Mouse (Mus musculus) heart, embryonic 16.5 days (tissue): ENCODE results near the gene Dhrs1. TPM values are rescaled to one million over a fixed set of nuclear protein-coding genes. Genes with fewer than 3 reads are reported as not detected.

Experiments used
- ATAC-seq: fragments of 200-750 bp; cut with Nextera tagmentation; replicated peaks from 2 replicates; pipeline ENCODE4 v1.8.0; 2017; ENCODE audit warnings: moderate number of reproducible peaks; ENCODE audit not compliant: insufficient read depth, low FRiP score; ENCODE audit errors: extremely low read depth
- H3K27ac ChIP-seq: fragments of 300-500 bp; sonication (generic); 2 replicates; pipeline ENCODE4 v1.5.1; 2014; ENCODE audit warnings: mild to moderate bottlenecking, low read length, control low read depth, moderate library complexity
- H3K27me3 ChIP-seq: fragments of 300-500 bp; sonication (generic); 2 replicates; pipeline ENCODE4 v1.6.1; 2014; ENCODE audit warnings: low read length, mixed read lengths; ENCODE audit not compliant: control insufficient read depth, insufficient read depth
- H3K36me3 ChIP-seq: fragments of 300-500 bp; sonication (generic); 2 replicates; pipeline ENCODE4 v1.6.1; 2014; ENCODE audit not compliant: control insufficient read depth, insufficient read depth
- H3K4me1 ChIP-seq: fragments of 300-500 bp; sonication (generic); 2 replicates; pipeline ENCODE4 v1.6.1; 2014; ENCODE audit warnings: low read length, mixed read lengths; ENCODE audit not compliant: control insufficient read depth, insufficient read depth
- H3K4me2 ChIP-seq: fragments of 300-500 bp; sonication (generic); 2 replicates; pipeline ENCODE4 v1.6.1; 2014; ENCODE audit warnings: low read depth, mild to moderate bottlenecking, control low read depth, low read length
- H3K4me3 ChIP-seq: fragments of 300-500 bp; sonication (generic); 2 replicates; pipeline ENCODE4 v1.5.1; 2014; ENCODE audit warnings: mild to moderate bottlenecking, control low read depth, low read length
- H3K9ac ChIP-seq: fragments of 300-500 bp; sonication (generic); 2 replicates; pipeline ENCODE4 v1.6.1; 2014; ENCODE audit warnings: low read length, control low read depth
- H3K9me3 ChIP-seq: fragments of 300-500 bp; sonication (generic); replicated peaks from 2 replicates; pipeline ENCODE4 v1.6.1; 2016; ENCODE audit warnings: low read length; ENCODE audit not compliant: control insufficient read depth
- WGBS: fragments of 180-500 bp; shearing (Covaris S2); extraction: QIAGEN DNeasy Blood & Tissue Kit; methylation state at CpG from one replicate; pipeline ENCODE4 v1.1.7; 2014; 5-methylcytosine and 5-hydroxymethylcytosine counted together
- polyA plus RNA-seq: library from polyadenylated mRNA; unstranded; fragments of >200 nt; fragmentation: Nextera tagmentation; extraction: Ambion mirVana; gene quantifications from 2 replicates; pipeline ENCODE4 v1.2.1, GENCODE M21; 2015

Gene Dhrs1
- polyA plus RNA-seq, 1 experiment from 2014 or later: 76.3 TPM

DNA sequence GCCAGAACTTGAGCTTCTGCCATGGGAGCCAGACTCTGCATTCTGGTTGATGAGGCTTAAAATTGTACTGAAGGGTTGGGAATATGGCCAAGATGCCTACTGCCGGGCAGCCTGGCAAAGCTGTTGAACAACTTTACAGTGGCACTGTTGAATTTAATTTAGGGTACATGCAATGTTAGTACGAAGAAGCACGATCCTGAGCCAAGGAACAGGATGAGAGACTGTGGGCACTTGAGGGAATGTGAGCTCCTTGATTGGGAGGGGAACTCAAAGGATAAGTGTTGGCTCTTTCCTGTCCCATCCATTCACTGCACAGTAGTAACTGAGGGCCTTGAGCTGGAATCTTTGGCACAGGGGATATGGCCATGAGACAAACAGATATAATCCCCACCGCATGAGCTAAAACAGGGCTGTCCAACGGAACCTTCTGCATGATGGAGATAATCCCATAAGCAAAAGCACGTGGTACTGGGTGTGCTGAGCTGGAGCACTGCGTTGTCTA lies 14.9 kb downstream of the Dhrs1 start:
- no peak overlapping the region for H3K9ac ChIP-seq
- H3K27ac ChIP-seq: no peak overlapping the region
- no peak overlapping the region for H3K4me2 ChIP-seq
- no peaks in the 10 kb centered on the region for H3K36me3 ChIP-seq
- 71% methylated on average over 7 of the region's 7 CpGs for WGBS
- no peaks in the 10 kb centered on the region for H3K9me3 ChIP-seq
- no peak for ATAC-seq
- no peaks in the 10 kb centered on the region for H3K4me1 ChIP-seq
- 0 out of 2 replicates have a peak, but pooled peaks cover 2% of the 10 kb centered on the region for H3K27me3 ChIP-seq
- H3K4me3 ChIP-seq: no peak overlapping the region

DNA sequence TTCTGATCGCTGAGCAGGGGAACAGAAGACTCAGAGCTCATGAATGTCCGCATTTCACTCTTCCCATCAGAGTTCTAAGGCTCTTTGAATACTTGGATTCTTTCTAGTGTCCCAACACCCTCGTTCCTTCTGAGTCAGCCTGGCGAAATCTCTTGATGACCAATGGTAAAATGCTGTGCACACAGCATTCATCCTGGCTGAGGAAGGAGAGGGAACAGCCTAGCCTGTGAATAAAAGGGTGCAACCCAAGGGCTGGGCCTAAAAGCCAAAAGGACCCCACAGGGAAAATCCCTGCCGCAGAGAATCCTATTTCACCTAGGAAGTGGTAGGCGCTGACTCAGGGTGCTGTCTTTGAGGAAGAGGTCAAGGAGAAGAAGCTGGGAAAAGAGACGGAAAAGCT lies 15.4 kb downstream of the Dhrs1 start:
- H3K27me3 ChIP-seq: 0 out of 2 replicates have a peak, but pooled peaks cover 2% of the 10 kb centered on the region
- H3K4me1 ChIP-seq: no peaks in the 10 kb centered on the region
- ATAC-seq: no peak
- no peaks in the 10 kb centered on the region for H3K36me3 ChIP-seq
- 66% methylated on average over 7 of the region's 7 CpGs for WGBS
- no peaks in the 10 kb centered on the region for H3K9me3 ChIP-seq
- no peak overlapping the region for H3K4me3 ChIP-seq
- H3K27ac ChIP-seq: no peak overlapping the region
- H3K4me2 ChIP-seq: no peak overlapping the region
- no peak overlapping the region for H3K9ac ChIP-seq

DNA sequence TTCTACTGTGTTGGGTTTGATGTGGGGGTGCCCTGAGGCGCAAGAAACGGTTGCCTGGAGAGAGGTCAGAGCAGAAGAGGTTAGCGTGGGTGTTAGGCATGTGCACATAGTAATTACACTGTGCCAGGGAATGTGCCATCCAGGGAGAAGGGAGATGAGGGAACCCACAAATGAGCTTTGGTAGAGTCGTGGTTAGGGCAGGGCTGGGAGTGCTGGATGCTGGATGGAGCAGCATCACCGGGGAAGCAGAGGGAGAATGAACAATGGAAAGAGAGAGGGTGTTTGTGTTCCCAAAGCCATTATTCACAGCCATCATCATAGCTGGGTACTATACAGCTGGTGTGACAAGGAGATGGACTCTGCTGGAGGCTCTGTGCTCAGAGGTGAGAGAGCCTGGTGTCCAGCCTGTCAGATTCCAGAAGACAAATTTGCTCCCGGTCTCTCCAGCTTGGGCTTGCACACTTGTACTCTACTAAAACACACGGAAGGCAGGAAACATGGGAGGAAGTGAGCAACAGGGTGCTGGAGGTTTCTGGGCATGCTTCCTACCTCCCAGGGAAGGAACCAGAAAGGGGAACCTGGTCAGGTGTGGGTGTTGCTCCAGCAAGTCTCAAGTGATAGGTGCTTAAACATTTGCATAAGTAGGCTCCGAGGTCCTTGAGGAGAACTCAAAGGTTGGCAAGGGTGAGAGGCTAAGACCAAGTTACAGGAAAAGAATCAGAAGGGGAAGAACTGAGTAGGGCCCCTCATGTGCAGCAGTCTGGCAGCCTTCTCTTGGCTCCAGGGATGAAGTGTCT lies 17.4 kb downstream of the Dhrs1 start:
- Histone ChIP-seq H3K4me2 (no peak overlapping the region), H3K4me1 (no peaks in the 10 kb centered on the region), H3K27me3 (0 out of 2 replicates have a peak, but pooled peaks cover 2% of the 10 kb centered on the region), H3K27ac (no peak overlapping the region), H3K4me3 (no peak overlapping the region), H3K9ac (no peak overlapping the region), H3K36me3 (no peaks in the 10 kb centered on the region), H3K9me3 (no peaks in the 10 kb centered on the region)
- 61% methylated on average over 8 of the region's 8 CpGs for WGBS
- no peak for ATAC-seq

DNA sequence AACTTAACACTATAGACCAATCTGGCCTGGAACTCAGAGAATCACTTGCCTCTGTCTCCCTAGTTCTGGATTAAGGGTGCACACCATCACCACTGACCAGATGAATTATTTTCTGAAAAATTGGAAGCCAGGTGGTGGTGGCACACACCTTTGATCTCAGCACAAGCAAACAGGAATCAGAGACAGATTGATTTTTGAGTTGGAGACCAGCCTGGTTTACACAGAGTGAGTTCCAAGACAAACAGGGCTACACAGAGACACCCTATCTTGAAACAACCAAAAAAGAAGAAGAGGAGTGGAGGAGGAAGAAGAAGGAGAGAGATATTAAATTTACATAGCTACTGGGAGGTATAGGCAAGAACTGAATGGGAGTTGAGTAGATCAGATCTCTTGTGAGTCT lies 19.2 kb downstream of the Dhrs1 start:
- ATAC-seq: no peak
- H3K27me3 ChIP-seq: 0 out of 2 replicates have a peak, but pooled peaks cover 2% of the 10 kb centered on the region
- no peak overlapping the region for H3K4me2 ChIP-seq
- H3K4me3 ChIP-seq: no peak overlapping the region
- no peaks in the 10 kb centered on the region for H3K36me3 ChIP-seq
- no peak overlapping the region for H3K27ac ChIP-seq
- H3K9me3 ChIP-seq: no peaks in the 10 kb centered on the region
- H3K4me1 ChIP-seq: peaks cover 7% of the 10 kb centered on the region
- no peak overlapping the region for H3K9ac ChIP-seq

DNA sequence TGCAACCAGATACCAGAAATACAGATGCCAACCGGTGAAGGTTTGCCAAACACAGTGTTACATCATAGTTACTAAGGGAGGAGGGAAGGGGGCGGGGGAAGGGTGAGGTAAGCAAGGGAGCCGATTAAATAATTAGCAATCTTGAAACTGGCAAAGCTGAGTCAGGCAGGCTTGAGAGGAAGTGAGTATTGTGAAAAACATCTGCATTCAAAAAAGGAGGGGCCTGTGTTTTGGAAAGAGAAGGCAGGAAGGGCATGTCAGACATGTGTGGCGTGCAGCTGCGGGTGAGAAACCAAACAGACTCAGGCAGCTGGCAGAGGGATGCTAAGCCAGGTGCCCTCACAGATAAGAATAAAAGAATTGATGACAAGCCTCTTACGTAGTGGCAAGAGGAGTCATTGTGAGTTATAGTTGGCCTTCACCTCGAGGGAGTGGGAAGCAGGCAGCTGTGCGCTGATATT lies 21.0 kb downstream of the Dhrs1 start:
- no peak overlapping the region for H3K9ac ChIP-seq
- no peaks in the 10 kb centered on the region for H3K27me3 ChIP-seq
- H3K9me3 ChIP-seq: no peaks in the 10 kb centered on the region
- WGBS: 33% methylated on average over 8 of the region's 8 CpGs
- no peak overlapping the region for H3K4me2 ChIP-seq
- ATAC-seq: no peak
- H3K36me3 ChIP-seq: no peaks in the 10 kb centered on the region
- H3K4me3 ChIP-seq: no peak overlapping the region
- H3K27ac ChIP-seq: no peak overlapping the region
- H3K4me1 ChIP-seq: peaks cover 7% of the 10 kb centered on the region

DNA sequence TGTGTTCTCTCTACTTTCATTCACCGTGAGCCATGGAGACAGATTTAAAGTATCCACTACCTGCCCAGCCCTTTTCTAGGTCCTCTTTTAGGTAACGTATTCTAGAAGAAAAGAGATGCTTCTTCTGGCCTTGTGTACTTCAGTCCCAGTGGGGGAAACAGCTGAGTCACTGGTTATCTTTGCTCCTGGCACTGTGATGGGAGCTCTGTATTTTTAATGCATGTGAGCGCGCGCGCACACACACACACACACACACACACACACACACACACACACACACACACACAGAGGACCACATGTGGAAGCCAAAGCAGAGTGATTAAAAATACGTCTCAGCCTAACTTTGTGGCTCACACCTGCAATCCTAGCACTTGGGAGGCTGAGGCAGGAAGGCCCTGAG lies 22.1 kb downstream of the Dhrs1 start:
- WGBS: 90% methylated on average over 7 of the region's 7 CpGs
- Histone ChIP-seq H3K27ac (no peak overlapping the region), H3K4me2 (no peak overlapping the region), H3K36me3 (no peaks in the 10 kb centered on the region), H3K9me3 (no peaks in the 10 kb centered on the region), H3K4me1 (peaks cover 7% of the 10 kb centered on the region), H3K9ac (no peak overlapping the region), H3K27me3 (no peaks in the 10 kb centered on the region), H3K4me3 (no peak overlapping the region)
- ATAC-seq: no peak

DNA sequence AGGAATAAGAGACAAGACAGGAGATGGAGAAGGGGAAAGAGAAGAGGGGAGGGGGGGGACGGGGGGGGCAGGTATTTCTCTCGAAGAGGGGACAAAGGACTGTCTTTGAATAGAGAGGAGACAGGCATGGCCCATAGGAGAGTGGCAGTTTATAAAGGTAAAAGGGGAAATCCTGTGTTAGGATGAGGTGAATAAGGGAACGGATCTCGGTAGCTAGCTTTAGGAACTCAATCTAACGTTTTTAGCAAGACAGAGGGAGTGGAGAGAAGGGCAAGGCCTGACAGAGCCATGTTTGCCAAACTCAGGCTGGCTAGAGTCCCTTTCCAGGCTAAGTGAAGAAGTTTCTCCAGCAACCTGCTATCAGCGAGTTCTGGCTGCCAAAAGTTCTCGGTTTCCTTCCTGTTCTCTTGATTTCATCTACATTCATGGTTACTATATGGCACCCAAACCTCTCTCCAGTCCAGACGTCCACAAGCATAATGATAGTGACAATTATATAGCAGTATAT lies 23.0 kb downstream of the Dhrs1 start:
- Histone ChIP-seq H3K27me3 (no peaks in the 10 kb centered on the region), H3K36me3 (no peaks in the 10 kb centered on the region), H3K4me3 (peak overlapping the region; percentile 89), H3K27ac (0 out of 2 replicates have a peak overlapping the region, but pooled peaks have one; percentile 25), H3K4me2 (peak overlapping the region; percentile 78), H3K9ac (peak overlapping the region; percentile 91; the same call in 1 of the 2 replicates), H3K9me3 (no peaks in the 10 kb centered on the region), H3K4me1 (peaks cover 7% of the 10 kb centered on the region)
- ATAC-seq: no peak
- WGBS: 42% methylated on average over 8 of the region's 8 CpGs

DNA sequence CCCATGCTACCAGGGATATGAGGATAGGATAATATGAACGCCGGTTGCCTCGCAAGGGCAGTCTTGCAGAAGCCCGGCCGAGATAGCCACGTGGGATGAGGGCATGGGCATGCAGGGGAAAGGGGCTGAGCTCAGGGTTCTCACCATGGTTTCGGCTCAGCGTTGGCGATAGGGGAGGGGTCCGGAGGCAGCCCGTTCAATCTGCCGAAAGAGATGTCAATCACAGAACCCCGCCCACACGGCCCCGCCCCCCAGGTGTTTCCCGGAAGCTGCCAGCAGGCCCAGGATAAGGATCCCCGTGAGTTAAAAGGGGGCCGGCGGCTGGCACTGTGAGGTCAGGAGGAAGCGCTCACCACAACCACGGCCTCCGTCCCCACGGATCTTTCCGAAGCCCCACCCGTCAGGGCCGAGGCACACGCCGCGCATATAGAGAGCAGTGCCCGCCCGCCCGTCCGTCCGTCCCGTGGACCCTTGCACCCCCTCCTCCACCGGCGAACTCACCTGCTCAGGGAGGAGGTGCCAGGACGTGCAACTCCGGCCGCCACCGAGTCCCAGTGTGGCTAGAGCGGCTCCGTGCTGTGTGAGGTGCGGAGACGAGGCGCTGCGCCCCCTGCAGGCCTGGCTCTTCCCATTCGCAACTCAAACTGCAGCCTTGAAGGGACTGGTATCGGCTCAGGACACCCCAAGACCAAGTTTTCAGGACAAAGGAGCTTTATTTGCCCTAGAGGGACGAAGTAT lies 23.6 kb downstream of the Dhrs1 start, which contains the start of gene Rabggta:
Gene Rabggta (minus strand): TSS at position 564 of the 738 bp plus-strand sequence.
- under 1% methylated on average over 50 of the region's 50 CpGs for WGBS
- H3K9ac ChIP-seq: peak within 1 kb of the TSS; percentile 91
- no peaks in the 10 kb centered on the region for H3K9me3 ChIP-seq
- H3K36me3 ChIP-seq: no peaks in the 10 kb centered on the region
- peak; percentile 94 for ATAC-seq
- H3K27ac ChIP-seq: peak within 1 kb of the TSS; percentile 88
- H3K4me3 ChIP-seq: peak within 1 kb of the TSS; percentile 89
- H3K4me1 ChIP-seq: peaks cover 7% of the 10 kb centered on the region
- no peaks in the 10 kb centered on the region for H3K27me3 ChIP-seq
- H3K4me2 ChIP-seq: peak within 1 kb of the TSS; percentile 78
